Mouse (Mus musculus) hindbrain, embryonic 11.5 days (tissue): ENCODE data around the gene Kpna2. TPM values are rescaled to one million over a fixed set of nuclear protein-coding genes. Genes with fewer than 3 reads are reported as not detected.

Source experiments
- ATAC-seq: fragments of 200-750 bp; cut with Nextera tagmentation; 2 replicates; pipeline ENCODE4 v1.8.0; 2017; ENCODE audit warnings: mild to moderate bottlenecking, moderate TSS enrichment, moderate library complexity; ENCODE audit not compliant: low FRiP score
- DNase-seq: peaks from one replicate; pipeline ENCODE4 v3.0.0-alpha.2; 2015; ENCODE audit warnings: low spot score
- H3K27ac ChIP-seq: fragments of 300-500 bp; sonication (generic); 2 replicates; pipeline ENCODE4 v1.5.1; 2014; ENCODE audit warnings: mild to moderate bottlenecking, low read depth, low read length
- H3K27me3 ChIP-seq: fragments of 300-500 bp; sonication (generic); 2 replicates; pipeline ENCODE4 v1.6.1; 2014; ENCODE audit warnings: mild to moderate bottlenecking, low read length, moderate library complexity, mixed read lengths; ENCODE audit not compliant: control insufficient read depth, insufficient read depth
- H3K36me3 ChIP-seq: fragments of 300-500 bp; sonication (generic); 2 replicates; pipeline ENCODE4 v1.6.1; 2014; ENCODE audit warnings: mild to moderate bottlenecking, low read length, moderate library complexity, mixed read lengths; ENCODE audit not compliant: control insufficient read depth, insufficient read depth
- H3K4me1 ChIP-seq: fragments of 300-500 bp; sonication (generic); replicated peaks from 2 replicates; pipeline ENCODE4 v1.6.1; 2014; ENCODE audit warnings: low read length, mixed read lengths; ENCODE audit not compliant: control insufficient read depth, insufficient read depth
- H3K4me2 ChIP-seq: fragments of 300-500 bp; sonication (generic); replicated peaks from 2 replicates; pipeline ENCODE4 v1.6.1; 2014; ENCODE audit warnings: mild to moderate bottlenecking, low read depth, low read length
- H3K4me3 ChIP-seq: fragments of 300-500 bp; sonication (generic); 2 replicates; pipeline ENCODE4 v1.5.1; 2014; ENCODE audit warnings: low read depth, low read length
- H3K9ac ChIP-seq: fragments of 300-500 bp; sonication (generic); 2 replicates; pipeline ENCODE4 v1.6.1; 2014; ENCODE audit warnings: low read depth, low read length
- H3K9me3 ChIP-seq: fragments of 300-500 bp; sonication (generic); 2 replicates; pipeline ENCODE4 v1.6.1; 2016; ENCODE audit warnings: low read length; ENCODE audit not compliant: control insufficient read depth
- WGBS: fragments of 180-500 bp; shearing (Covaris S2); extraction: QIAGEN DNeasy Blood & Tissue Kit; methylation state at CpG from one replicate; pipeline ENCODE4 v1.1.7; 2014; 5-methylcytosine and 5-hydroxymethylcytosine counted together
- polyA plus RNA-seq: library from polyadenylated mRNA; unstranded; fragments of >200 nt; fragmentation: Nextera tagmentation; extraction: Ambion mirVana; gene quantifications from 2 replicates; pipeline ENCODE4 v1.2.1, GENCODE M21; 2014

Gene Kpna2
- polyA plus RNA-seq, 1 experiment from 2014 or later = 581 TPM

- Histone ChIP-seq H3K4me2 (no peak overlapping the region), H3K27me3 (no peaks in the 10 kb centered on the region), H3K36me3 (no peaks in the 10 kb centered on the region), H3K9ac (no peak overlapping the region), H3K27ac (no peak overlapping the region), H3K9me3 (no peaks in the 10 kb centered on the region), H3K4me1 (no peaks in the 10 kb centered on the region), H3K4me3 (no peak overlapping the region)
- ATAC-seq (no peak), DNase-seq (no peak)
- WGBS = 43% methylated on average over 14 of the region's 14 CpGs
Observed at GRCm38 (mm10) chr11:107014597-107015309, 15.4 kb upstream of the Kpna2 start.

GRCm38 (mm10) chr11:107014020-107014585 lies 14.8 kb upstream of the Kpna2 start:
- no peak overlapping the region for H3K4me3 ChIP-seq
- no peaks in the 10 kb centered on the region for H3K36me3 ChIP-seq
- WGBS = 78% methylated on average over 11 of the region's 11 CpGs
- H3K27ac ChIP-seq = no peak overlapping the region
- DNase-seq (no peak), ATAC-seq (no peak)
- no peaks in the 10 kb centered on the region for H3K4me1 ChIP-seq
- H3K9ac ChIP-seq = no peak overlapping the region
- no peaks in the 10 kb centered on the region for H3K9me3 ChIP-seq
- no peaks in the 10 kb centered on the region for H3K27me3 ChIP-seq
- H3K4me2 ChIP-seq = no peak overlapping the region

GRCm38 (mm10) chr11:107012324-107013017 lies 13.1 kb upstream of the Kpna2 start:
- H3K27ac ChIP-seq = peak overlapping the region; percentile 85
- peak overlapping the region; percentile 35 for H3K4me2 ChIP-seq
- under 1% methylated on average over 37 of the region's 37 CpGs for WGBS
- ATAC-seq (peak; percentile 96), DNase-seq (peak; percentile 99)
- H3K36me3 ChIP-seq = no peaks in the 10 kb centered on the region
- H3K4me1 ChIP-seq = no peaks in the 10 kb centered on the region
- no peaks in the 10 kb centered on the region for H3K9me3 ChIP-seq
- H3K4me3 ChIP-seq = peak overlapping the region; percentile 57
- peak overlapping the region; percentile 79 for H3K9ac ChIP-seq
- no peaks in the 10 kb centered on the region for H3K27me3 ChIP-seq

- Histone ChIP-seq H3K9ac (peak overlapping the region; percentile 79), H3K4me1 (no peaks in the 10 kb centered on the region), H3K27me3 (no peaks in the 10 kb centered on the region), H3K9me3 (no peaks in the 10 kb centered on the region), H3K27ac (peak overlapping the region; percentile 85), H3K4me2 (peak overlapping the region; percentile 35), H3K4me3 (peak overlapping the region; percentile 57), H3K36me3 (no peaks in the 10 kb centered on the region)
- WGBS = 46% methylated on average over 18 of the region's 18 CpGs
- ATAC-seq = no peak; the same call in 1 of the 2 replicates
- DNase-seq = no peak
Observed at GRCm38 (mm10) chr11:107011669-107012323, 12.5 kb upstream of the Kpna2 start.

- 74% methylated on average over 7 of the region's 7 CpGs for WGBS
- no peaks in the 10 kb centered on the region for H3K4me1 ChIP-seq
- ATAC-seq (no peak), DNase-seq (no peak)
- no peak overlapping the region for H3K4me3 ChIP-seq
- H3K36me3 ChIP-seq = no peaks in the 10 kb centered on the region
- H3K9ac ChIP-seq = no peak overlapping the region
- H3K4me2 ChIP-seq = no peak overlapping the region
- no peaks in the 10 kb centered on the region for H3K9me3 ChIP-seq
- H3K27me3 ChIP-seq = no peaks in the 10 kb centered on the region
- no peak overlapping the region for H3K27ac ChIP-seq
Observed at GRCm38 (mm10) chr11:107011171-107011570, 11.8 kb upstream of the Kpna2 start.

- Histone ChIP-seq H3K4me3 (no peak overlapping the region), H3K4me2 (no peak overlapping the region), H3K36me3 (no peaks in the 10 kb centered on the region), H3K9me3 (no peaks in the 10 kb centered on the region), H3K27me3 (no peaks in the 10 kb centered on the region), H3K27ac (no peak overlapping the region), H3K4me1 (no peaks in the 10 kb centered on the region), H3K9ac (no peak overlapping the region)
- DNase-seq (no peak), ATAC-seq (no peak)
- WGBS = 93% methylated on average over 3 of the region's 3 CpGs
Observed at GRCm38 (mm10) chr11:107010447-107010846, 11.1 kb upstream of the Kpna2 start.

- Histone ChIP-seq H3K4me2 (no peak overlapping the region), H3K4me3 (no peak overlapping the region), H3K27me3 (no peaks in the 10 kb centered on the region), H3K9me3 (no peaks in the 10 kb centered on the region), H3K36me3 (no peaks in the 10 kb centered on the region), H3K27ac (no peak overlapping the region), H3K9ac (no peak overlapping the region), H3K4me1 (no peaks in the 10 kb centered on the region)
- no peak for ATAC-seq
- WGBS = 98% methylated on average over 1 of the region's 1 CpGs
- no peak for DNase-seq
Observed at GRCm38 (mm10) chr11:107005538-107005937, 6.2 kb upstream of the Kpna2 start.

- WGBS = 51% methylated on average over 8 of the region's 8 CpGs
- no peak overlapping the region for H3K4me3 ChIP-seq
- H3K9ac ChIP-seq = no peak overlapping the region
- no peaks in the 10 kb centered on the region; the same call in 1 of the 2 replicates for H3K4me1 ChIP-seq
- no peak overlapping the region for H3K4me2 ChIP-seq
- DNase-seq (peak; percentile 35), ATAC-seq (no peak)
- H3K27ac ChIP-seq = no peak overlapping the region
- no peaks in the 10 kb centered on the region for H3K27me3 ChIP-seq
- H3K36me3 ChIP-seq = no peaks in the 10 kb centered on the region
- H3K9me3 ChIP-seq = no peaks in the 10 kb centered on the region
Observed at GRCm38 (mm10) chr11:107001760-107002675, 2.7 kb upstream of the Kpna2 start.
